Mouse (Mus musculus): ENCODE measurements around the gene Psmd1.
A peak's percentile ranks its signal among the peaks of the same experiment; 100 is the strongest.

The Psmd1 gene

GRCm38 (mm10) chr1:86058856-86059769 is 5.1 kb upstream of the Psmd1 start:
- peak; percentile 89 for ATAC-seq (ENCODE audit: low TSS enrichment)

GRCm38 (mm10) chr1:86062523-86062922 is 1.7 kb upstream of the Psmd1 start:
- no peak for ATAC-seq (ENCODE audit: low TSS enrichment)

- peak; percentile 77; the same call in 1 of the 2 replicates for ATAC-seq (ENCODE audit: low TSS enrichment)
Observed at GRCm38 (mm10) chr1:86076565-86076964, 12.4 kb downstream of the Psmd1 start.

GRCm38 (mm10) chr1:86094413-86094812 is 30.2 kb downstream of the Psmd1 start:
- no peak for ATAC-seq (ENCODE audit: low TSS enrichment)

GRCm38 (mm10) chr1:86105054-86105453 is 40.9 kb downstream of the Psmd1 start:
- ATAC-seq (ENCODE audit: low TSS enrichment): no peak

GRCm38 (mm10) chr1:86111779-86112178 is 47.6 kb downstream of the Psmd1 start, which contains the start of gene Htr2b:
Htr2b (minus strand) TSS chr1:86111970.
- ATAC-seq (ENCODE audit: low TSS enrichment): peak; percentile 91

- ATAC-seq (ENCODE audit: low TSS enrichment): no peak
Observed at GRCm38 (mm10) chr1:86114141-86114540, 50.0 kb downstream of the Psmd1 start.

GRCm38 (mm10) chr1:86119549-86119948 is 55.4 kb downstream of the Psmd1 start:
- ATAC-seq (ENCODE audit: low TSS enrichment): no peak

- no peak; the same call in 1 of the 2 replicates for ATAC-seq (ENCODE audit: low TSS enrichment)
Observed at GRCm38 (mm10) chr1:86126036-86126435, 61.8 kb downstream of the Psmd1 start.

GRCm38 (mm10) chr1:86133337-86133736 is 69.2 kb downstream of the Psmd1 start, which contains the start of gene Gm21972:
Gm21972 (plus strand) TSS chr1:86133637.
- ATAC-seq (ENCODE audit: low TSS enrichment): no peak

- no peak for ATAC-seq (ENCODE audit: low TSS enrichment)
Observed at GRCm38 (mm10) chr1:86135315-86135714, 71.1 kb downstream of the Psmd1 start.

- ATAC-seq (ENCODE audit: low TSS enrichment): no peak
Observed at GRCm38 (mm10) chr1:86141081-86141480, 76.9 kb downstream of the Psmd1 start.

GRCm38 (mm10) chr1:86143165-86143564 is 79.0 kb downstream of the Psmd1 start:
- ATAC-seq (ENCODE audit: low TSS enrichment): no peak

- peak; percentile 39; the same call in 1 of the 2 replicates for ATAC-seq (ENCODE audit: low TSS enrichment)
Observed at GRCm38 (mm10) chr1:86144001-86144944, 80.1 kb downstream of the Psmd1 start.

GRCm38 (mm10) chr1:86146293-86146692 is 82.1 kb downstream of the Psmd1 start:
- no peak for ATAC-seq (ENCODE audit: low TSS enrichment)

- ATAC-seq (ENCODE audit: low TSS enrichment): no peak
Observed at GRCm38 (mm10) chr1:86147557-86147956, 83.4 kb downstream of the Psmd1 start.

- no peak for ATAC-seq (ENCODE audit: low TSS enrichment)
Observed at GRCm38 (mm10) chr1:86148161-86148560, 84.0 kb downstream of the Psmd1 start.

GRCm38 (mm10) chr1:86150929-86151328 is 86.7 kb downstream of the Psmd1 start:
- no peak for ATAC-seq (ENCODE audit: low TSS enrichment)

GRCm38 (mm10) chr1:86151376-86151775 is 87.2 kb downstream of the Psmd1 start:
- ATAC-seq (ENCODE audit: low TSS enrichment): no peak

- ATAC-seq (ENCODE audit: low TSS enrichment): no peak
Observed at GRCm38 (mm10) chr1:86152618-86153017, 88.4 kb downstream of the Psmd1 start.

GRCm38 (mm10) chr1:86154133-86154823 is 90.1 kb downstream of the Psmd1 start, which contains the start of gene Armc9:
Armc9 (plus strand) TSS chr1:86154780.
- peak; percentile 99 for ATAC-seq (ENCODE audit: low TSS enrichment)

All from frontal cortex, adult (tissue).